Mouse (Mus musculus): ENCODE results near the gene Snrk.

Snrk gene

DNA sequence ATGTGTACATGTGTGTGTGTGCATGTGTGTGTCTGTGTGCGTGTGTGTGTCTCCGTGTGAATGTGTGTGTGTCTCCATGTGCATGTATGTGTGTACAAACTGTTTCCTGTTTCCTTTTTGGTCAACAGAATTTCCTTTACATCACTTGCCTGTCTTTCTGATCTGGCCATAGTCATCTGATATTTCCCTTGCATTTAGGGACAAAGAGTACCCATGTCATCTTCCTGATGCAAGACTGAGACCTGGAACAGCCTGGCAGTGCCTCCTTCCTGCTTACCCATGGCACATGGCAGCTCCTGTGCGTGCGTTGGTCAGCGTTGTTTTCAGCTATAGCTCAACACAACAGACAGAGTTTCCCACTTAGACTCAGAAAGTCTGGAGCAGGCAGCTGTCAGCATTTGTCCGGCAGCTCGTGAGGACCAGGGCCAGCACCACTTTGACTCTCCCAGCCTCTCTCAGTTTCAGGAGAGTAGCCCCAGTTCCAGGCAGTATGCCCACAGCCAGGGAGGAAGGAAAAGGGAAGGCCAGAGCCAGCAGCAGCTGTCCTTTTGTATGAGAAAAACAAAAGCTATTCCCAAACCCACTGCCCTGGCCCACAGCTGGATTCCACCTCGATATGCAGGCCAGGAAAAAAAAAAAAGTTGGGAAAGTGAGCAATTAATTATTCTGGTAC, 7.4 kb upstream of the Snrk start:
- DNase-seq, result peak; percentile 50

DNA sequence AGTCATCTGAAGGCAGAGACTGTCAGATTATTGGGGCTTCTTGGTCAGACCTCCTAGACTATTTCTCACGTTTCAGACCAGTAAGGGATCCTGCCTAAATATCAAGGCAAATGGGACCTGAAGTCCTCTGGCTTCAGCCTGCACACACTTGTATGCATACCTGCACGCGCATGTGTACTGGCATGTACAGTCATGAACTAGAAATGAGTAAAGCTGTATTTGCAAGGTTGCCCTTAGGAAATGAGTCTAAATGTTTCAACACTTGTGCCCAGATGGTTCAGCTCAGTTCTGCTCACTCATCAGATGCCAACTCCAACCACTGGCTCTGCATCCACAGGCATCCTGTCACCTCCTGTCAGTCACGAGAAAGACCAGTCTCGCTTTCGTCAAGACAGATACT, 6.6 kb upstream of the Snrk start:
- no peak for DNase-seq

DNA sequence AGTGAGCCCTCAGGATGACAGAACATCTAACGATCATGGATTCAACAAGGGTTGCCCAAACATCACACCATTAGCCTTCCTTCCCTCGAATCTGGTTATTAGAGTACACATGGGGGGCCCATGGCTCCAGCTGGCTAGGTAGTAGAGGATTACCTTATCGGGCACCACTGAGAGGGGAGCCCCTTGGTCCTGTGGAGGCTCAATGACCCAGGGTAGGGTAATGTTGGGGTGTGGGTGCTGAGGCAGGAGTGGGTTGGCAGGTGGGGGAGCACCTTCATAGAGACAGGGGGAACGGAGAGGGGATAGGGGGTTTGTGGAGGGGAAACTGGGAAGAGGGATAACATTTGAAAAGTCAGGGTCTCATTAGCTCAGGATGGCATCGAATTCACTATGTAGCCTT, 6.1 kb upstream of the Snrk start:
- DNase-seq, result no peak

DNA sequence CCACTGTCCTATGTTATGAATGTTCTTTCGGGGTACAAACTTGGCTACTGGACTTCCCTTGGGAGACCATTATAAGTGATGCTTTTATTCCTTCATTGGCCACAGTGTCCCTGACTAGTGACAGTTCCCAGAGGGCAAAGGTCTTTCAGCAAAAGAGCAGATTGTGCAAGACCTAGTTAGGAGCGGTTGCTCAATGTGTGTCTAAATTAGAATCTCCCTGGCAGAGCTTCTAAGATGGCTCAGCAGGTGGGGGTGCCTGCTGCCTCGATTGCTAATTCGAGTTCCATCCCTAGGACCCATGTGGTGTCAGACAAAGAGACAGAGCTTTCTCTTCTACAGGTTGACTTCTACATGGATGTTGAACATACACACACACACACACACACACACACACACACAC, 1.5 kb upstream of the Snrk start:
- DNase-seq, result peak; percentile 59

DNA sequence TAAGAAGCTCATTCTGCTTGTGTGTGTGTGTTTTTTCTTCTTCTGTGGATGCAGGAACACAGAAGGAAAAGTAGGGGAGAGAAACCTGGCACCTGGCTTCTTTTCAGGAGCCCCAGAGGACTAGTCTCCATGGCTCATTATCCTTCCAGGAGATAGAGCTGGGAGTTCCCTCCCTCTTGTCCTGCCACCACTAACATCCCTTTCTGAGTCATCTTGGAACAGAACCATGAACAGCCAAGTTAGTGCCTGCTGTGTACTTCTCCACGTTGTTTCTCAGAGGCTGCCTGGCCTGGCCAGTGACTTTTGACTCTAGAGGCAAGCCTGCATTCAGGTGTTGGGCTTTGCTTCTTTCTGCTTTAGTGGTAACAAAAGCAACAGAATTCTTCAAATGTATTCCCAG, 707 bp upstream of the Snrk start:
- DNase-seq, result peak; percentile 51

- DNase-seq, result peak; percentile 49
These were observed 845 bp downstream of the Snrk start for GRCm38 (mm10) chr9:122117692-122118529.

- peak; percentile 79 for DNase-seq
These were observed 3.0 kb downstream of the Snrk start for GRCm38 (mm10) chr9:122120089-122120488.

DNA sequence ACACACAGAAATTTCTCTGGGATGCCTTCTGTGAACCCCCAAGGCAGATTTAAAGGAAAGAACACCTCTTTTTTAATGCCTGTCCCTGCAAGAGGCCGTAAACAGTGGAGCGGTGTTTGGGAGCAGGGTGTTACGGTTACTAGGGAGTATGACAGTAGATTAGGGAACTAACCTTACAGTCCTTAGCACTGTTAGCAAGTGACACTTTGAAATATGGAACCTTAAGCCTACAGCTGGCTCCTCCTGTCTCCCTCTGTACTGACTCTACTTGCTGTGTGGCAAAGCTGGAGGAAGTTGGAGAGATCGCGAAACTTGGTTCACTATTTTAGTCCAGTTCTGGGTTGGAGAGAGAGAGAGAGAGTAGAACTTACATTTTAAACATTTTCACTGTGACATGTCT, 5.0 kb downstream of the Snrk start:
- DNase-seq, result no peak

DNA sequence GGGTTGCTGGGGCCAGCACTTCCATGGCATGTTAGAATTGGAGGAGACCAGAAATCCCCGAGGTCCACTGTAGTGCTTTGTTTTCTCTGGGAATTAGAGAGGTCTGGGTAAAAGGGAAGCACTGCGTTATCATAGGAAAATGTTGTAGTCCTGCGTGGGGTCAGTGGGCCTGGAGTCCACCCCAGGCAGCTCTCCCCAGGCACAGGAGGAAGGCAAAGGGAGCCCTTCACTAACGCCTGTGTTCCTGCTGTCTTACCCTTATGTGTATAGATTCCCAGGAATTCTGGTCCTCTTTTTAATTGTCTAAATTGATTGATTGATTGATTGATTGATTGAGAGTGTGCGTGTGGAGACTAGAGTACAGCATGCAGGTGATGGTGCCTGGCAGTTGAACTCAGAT, 6.1 kb downstream of the Snrk start:
- no peak for DNase-seq

DNA sequence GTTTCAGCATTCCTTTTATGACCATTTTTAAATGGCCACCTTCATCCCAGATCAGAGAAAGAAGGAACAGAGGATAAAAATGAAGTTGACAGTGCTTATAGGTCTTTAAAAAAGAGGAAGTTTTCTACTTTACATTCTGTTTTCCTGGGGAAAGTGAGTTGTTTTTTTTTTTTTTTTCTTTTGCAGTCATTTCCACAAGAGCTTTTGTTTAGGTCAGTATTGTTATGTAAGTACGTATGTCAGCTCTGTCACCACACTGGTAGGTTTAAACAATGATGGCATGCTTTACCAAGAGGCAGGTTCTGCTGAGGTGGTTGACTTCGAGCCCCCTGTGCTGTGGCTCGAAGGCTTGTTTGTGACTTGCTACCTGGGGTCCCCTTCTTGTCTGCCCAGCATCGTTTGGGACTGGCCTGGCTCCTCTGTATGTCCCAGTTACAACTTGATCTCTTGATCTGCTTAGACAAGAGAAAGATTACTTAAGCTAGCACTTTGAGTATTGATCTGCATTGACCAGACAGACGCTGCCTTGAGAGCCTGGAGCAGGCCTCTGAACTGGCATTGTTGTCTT, 8.7 kb downstream of the Snrk start:
- DNase-seq, result no peak

DNA sequence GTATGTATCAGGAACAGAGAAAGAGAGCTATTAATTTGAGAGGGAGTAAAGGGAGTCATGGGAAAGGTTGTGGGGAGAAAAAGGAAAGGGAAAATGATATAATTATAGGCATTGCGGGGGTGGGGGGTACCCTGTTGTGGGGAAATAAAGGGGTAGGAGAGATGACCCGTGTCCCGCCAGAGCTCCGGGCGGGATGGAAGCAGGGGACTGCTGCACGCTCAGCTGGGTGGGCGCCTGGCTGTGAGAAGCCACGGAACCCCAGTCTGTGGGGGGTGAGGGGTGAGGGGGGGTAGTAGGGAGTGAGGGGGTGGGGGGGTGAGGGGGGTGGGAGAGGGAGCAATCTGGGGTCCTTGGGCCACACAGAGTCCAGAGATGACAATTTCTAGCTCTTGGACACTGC, 9.7 kb downstream of the Snrk start:
- DNase-seq, result no peak

DNA sequence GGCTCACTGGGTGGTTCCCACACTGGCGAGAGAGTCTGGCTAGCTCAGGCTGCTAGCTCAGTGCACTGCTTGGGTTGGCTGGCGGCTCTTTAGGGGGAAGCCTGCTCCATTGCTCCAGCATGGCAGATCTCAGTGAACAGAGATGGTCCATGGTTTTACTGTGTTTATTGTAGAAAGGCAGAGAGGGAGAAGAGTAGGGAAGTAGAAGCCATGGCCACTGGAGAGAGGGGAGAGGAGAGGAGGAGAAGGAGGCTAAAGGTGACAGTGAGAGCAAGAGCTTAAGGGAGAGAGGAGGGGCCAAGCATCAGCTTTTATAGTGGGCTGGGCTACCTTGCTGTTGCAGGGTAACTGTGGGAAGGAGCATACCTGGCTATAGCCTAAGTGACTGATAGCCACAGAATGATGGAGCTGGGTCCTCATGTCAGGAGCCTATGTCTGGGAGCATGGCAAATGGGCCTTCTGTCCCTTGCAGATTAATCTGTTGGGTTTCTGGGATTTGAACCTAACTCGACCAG, 10.3 kb downstream of the Snrk start:
- no peak for DNase-seq

DNA sequence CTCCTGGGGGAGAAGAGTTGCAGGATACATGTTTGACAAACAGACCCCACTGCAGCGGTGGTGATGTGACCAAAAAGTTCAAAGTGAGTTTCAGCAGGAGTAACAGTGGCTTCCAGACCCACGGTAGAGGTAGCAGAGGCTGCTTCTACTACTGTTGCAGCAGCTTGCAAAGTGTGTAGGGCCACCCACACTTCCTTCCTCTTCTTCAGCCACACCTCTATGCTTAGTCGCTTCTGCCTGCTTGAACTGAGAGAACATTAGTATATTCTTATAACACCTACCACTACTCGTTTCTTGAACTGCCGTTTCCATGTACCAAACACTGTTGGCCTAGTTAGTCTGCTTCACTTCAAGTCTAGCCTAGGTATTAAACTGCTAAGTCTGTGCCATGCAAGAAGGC, 11.6 kb downstream of the Snrk start:
- DNase-seq, result no peak

- DNase-seq, result no peak
These were observed 13.6 kb downstream of the Snrk start for GRCm38 (mm10) chr9:122130666-122131065.

DNA sequence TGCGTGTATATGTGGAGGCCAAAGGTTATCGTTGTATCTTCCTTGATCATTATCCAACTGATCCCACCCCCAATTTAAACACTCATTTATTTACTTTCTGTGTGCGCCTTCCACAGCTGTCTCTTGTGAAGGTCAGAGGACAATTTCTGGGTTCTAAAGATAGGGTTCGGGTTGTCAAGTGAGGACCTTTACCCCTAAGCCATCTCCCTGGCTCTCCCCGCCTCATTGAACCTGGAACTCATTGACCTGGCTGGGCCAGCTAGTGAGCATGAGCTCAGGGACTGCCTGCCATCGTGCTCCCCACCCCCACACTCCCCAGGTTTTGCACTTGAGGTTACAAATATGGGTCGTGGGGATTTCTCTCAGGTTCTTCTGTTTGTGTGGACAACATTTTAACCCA, 15.1 kb downstream of the Snrk start:
- no peak for DNase-seq

- DNase-seq, result no peak
These were observed 18.2 kb downstream of the Snrk start for GRCm38 (mm10) chr9:122135095-122135884.

GRCm38 (mm10) chr9:122135885-122136170, 18.8 kb downstream of the Snrk start:
- DNase-seq, result no peak

GRCm38 (mm10) chr9:122137960-122138359, 20.9 kb downstream of the Snrk start:
- DNase-seq, result no peak

DNA sequence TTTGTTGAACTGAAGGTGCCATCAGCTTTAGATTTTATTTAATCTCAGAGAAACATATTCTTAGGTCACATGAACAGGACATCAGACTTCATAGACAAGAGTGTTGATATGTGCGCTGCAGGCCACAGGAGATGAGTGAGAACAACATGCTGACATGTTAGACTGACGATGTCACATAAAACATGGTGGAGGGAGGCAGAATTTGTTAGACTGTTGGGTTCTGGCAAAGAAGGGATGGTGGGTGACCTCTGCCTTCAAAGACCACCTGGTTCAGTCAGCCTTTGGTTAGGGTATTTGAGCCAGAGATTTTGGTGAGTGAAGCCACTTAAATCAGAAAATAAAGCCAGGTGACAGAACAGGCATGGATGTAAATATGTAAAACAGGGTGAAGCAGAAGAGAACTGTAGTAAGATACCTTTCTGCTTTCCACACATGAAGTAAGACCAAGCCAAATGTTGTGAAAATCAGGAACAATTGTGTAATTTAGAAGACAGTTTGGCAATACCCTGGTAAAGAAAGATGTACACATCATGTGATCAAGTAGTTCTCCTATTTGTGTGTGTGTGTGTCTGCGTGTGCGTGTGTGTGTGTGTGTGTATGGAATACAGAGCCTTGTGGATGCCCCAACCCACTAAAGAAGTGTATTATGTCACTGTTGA, 21.4 kb downstream of the Snrk start:
- no peak for DNase-seq

DNA sequence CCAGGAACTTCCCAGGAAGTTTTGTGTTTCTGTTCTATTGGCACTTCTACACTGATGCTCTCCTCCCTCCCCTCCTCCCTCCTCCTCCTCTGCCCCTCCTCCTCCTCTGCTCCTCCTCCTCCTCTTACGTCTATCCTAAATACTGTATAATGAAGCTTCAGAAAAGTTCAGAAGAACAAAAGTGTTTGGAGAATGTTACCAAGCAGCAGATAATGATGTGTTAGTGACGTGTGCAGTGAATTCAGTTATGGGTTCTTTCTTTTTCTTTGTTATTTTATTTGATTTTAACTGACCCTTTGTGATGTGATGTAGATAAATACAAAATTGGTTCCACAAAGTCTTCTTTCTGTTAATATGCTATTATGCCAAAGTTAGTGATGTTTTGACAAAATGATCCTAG, 22.2 kb downstream of the Snrk start:
- no peak for DNase-seq

DNA sequence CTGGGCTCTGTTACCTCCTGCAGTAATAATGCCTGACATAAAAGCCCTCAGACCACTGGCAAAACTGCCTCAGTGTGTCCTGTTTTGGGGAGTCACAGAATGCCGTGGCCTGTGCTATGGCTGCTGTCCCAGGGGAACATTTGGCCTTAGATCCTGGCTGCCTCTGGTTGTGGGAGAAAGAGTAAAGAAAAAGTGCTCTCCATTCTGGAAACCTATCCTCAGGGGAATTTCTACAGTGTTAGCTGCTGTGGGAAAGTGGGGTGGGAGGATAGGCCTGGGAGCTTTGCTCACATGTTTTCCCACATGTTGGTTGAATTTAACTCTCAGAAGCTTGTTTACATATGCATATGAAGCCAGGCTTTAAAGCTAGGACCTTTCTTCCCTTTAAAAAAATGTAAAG, 26.2 kb downstream of the Snrk start:
- no peak for DNase-seq

DNA sequence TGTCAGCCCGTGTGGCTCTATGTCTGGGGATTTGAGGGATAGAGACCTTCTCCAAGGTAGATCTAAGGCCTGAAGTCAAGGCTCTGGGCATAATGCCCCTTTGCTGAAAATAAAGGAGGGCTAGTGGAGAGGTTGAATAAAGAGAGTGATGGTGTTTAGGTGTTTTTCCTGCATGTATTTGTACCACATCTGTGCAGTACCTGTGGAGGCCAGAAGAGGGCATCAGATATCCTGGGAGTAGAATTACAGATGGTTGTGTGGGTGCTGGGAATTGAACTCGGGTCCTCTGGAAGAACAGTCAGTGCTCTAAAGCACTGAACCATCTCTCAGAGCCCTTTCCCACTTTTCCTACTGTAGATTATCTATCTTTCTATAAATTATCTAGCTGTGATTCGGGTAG, 27.7 kb downstream of the Snrk start:
- no peak for DNase-seq

GRCm38 (mm10) chr9:122145677-122146076, 28.6 kb downstream of the Snrk start:
- DNase-seq, result no peak

All from cerebellum, adult 11-12 months (tissue).